Mouse (Mus musculus) midbrain, embryonic 13.5 days (tissue): Measurements from ENCODE around the gene Nop9. TPM values are rescaled to one million over a fixed set of nuclear protein-coding genes. Genes with fewer than 3 reads are reported as not detected.

Experiments
- polyA plus RNA-seq: library from polyadenylated mRNA; unstranded; fragments of >200 nt; fragmentation: Nextera tagmentation; extraction: Ambion mirVana; gene quantifications from 2 replicates; pipeline ENCODE4 v1.2.1, GENCODE M21; 2015

Nop9 gene
- polyA plus RNA-seq, 1 experiment from 2014 or later, result 36.2 TPM

Other genes starting within 250 kb of the Nop9 start
- 0.70 and 0.88 TPM in 2 replicates for gene Cpne6, start 235.2 kb upstream of the Nop9 start, polyA plus RNA-seq
- gene Nrl, start 220.7 kb upstream of the Nop9 start, polyA plus RNA-seq, result 0.08 TPM in 1 of 2 replicates, not detected in the other
- 16.6 and 19.5 TPM in 2 replicates for gene Pck2, start 205.4 kb upstream of the Nop9 start, polyA plus RNA-seq
- gene Dcaf11, start 185.7 kb upstream of the Nop9 start, polyA plus RNA-seq, result 126 and 134 TPM in 2 replicates
- gene A730061H03Rik, start 185.3 kb upstream of the Nop9 start, polyA plus RNA-seq, result 0.43 and 0.92 TPM in 2 replicates
- gene Fitm1, start 170.1 kb upstream of the Nop9 start, polyA plus RNA-seq, result not detected in 2 replicates
- 176 TPM in 2 replicates for gene Psme1, start 167.6 kb upstream of the Nop9 start, polyA plus RNA-seq
- gene Emc9, start 160.4 kb upstream of the Nop9 start, polyA plus RNA-seq, result 9.7 and 12.1 TPM in 2 replicates
- gene Psme2, start 154.6 kb upstream of the Nop9 start, polyA plus RNA-seq, result 198 and 217 TPM in 2 replicates
- 22.0 and 24.1 TPM in 2 replicates for gene Rnf31, start 154.0 kb upstream of the Nop9 start, polyA plus RNA-seq
- gene Irf9, start 142.1 kb upstream of the Nop9 start, polyA plus RNA-seq, result 7.8 and 8.7 TPM in 2 replicates
- 6.6 and 7.3 TPM in 2 replicates for gene Rec8, start 127.7 kb upstream of the Nop9 start, polyA plus RNA-seq
- gene Ipo4, start 109.7 kb upstream of the Nop9 start, polyA plus RNA-seq, result 75.1 and 82.2 TPM in 2 replicates
- 1.6 and 2.1 TPM in 2 replicates for gene Gm49378, start 107.8 kb upstream of the Nop9 start, polyA plus RNA-seq
- 59.7 and 59.8 TPM in 2 replicates for gene Tm9sf1, start 101.9 kb upstream of the Nop9 start, polyA plus RNA-seq
- 0.38 and 0.59 TPM in 2 replicates for gene Tssk4, start 95.5 kb upstream of the Nop9 start, polyA plus RNA-seq
- gene Mdp1, start 85.2 kb upstream of the Nop9 start, polyA plus RNA-seq, result 69.7 and 75.0 TPM in 2 replicates
- gene Gmpr2, start 73.8 kb upstream of the Nop9 start, polyA plus RNA-seq, result 49.5 and 53.3 TPM in 2 replicates
- gene Nedd8, start 73.6 kb upstream of the Nop9 start, polyA plus RNA-seq, result 605 and 607 TPM in 2 replicates
- gene Tinf2, start 63.9 kb upstream of the Nop9 start, polyA plus RNA-seq, result 36.9 and 38.5 TPM in 2 replicates
- gene Tgm1, start 31.8 kb upstream of the Nop9 start, polyA plus RNA-seq, result 0.32 and 0.46 TPM in 2 replicates
- gene Rabggta, start 23.4 kb upstream of the Nop9 start, polyA plus RNA-seq, result 45.0 and 48.8 TPM in 2 replicates
- gene Dhrs1, start within 50 bp of the Nop9 start, polyA plus RNA-seq, result 66.3 and 68.8 TPM in 2 replicates
- gene Cideb, start 12.8 kb downstream of the Nop9 start, polyA plus RNA-seq, result 0.19 TPM in 1 of 2 replicates, not detected in the other
- 0.22 and 0.28 TPM in 2 replicates for gene Ltb4r2, start 15.7 kb downstream of the Nop9 start, polyA plus RNA-seq
- 0.26 TPM in 1 of 2 replicates, not detected in the other for gene Ltb4r1, start 20.3 kb downstream of the Nop9 start, polyA plus RNA-seq
- 4.1 and 4.2 TPM in 2 replicates for gene Adcy4, start 38.4 kb downstream of the Nop9 start, polyA plus RNA-seq
- gene Ripk3, start 43.2 kb downstream of the Nop9 start, polyA plus RNA-seq, result 2.3 and 2.4 TPM in 2 replicates
- gene Nfatc4, start 77.5 kb downstream of the Nop9 start, polyA plus RNA-seq, result 7.9 and 8.8 TPM in 2 replicates
- gene Nynrin, start 108.3 kb downstream of the Nop9 start, polyA plus RNA-seq, result 13.4 and 13.5 TPM in 2 replicates
- gene Cbln3, start 138.7 kb downstream of the Nop9 start, polyA plus RNA-seq, result 0.23 and 0.26 TPM in 2 replicates
- 10.1 and 11.1 TPM in 2 replicates for gene Khnyn, start 139.3 kb downstream of the Nop9 start, polyA plus RNA-seq
- gene Sdr39u1, start 154.6 kb downstream of the Nop9 start, polyA plus RNA-seq, result 89.4 and 92.5 TPM in 2 replicates
- not detected in 2 replicates for gene Cma1, start 199.0 kb downstream of the Nop9 start, polyA plus RNA-seq
- not detected in 2 replicates for gene Cma2, start 205.3 kb downstream of the Nop9 start, polyA plus RNA-seq